Mouse (Mus musculus): ENCODE data around the gene Gopc. TPM values are rescaled to one million over a fixed set of nuclear protein-coding genes. Genes with fewer than 3 reads are reported as not detected.
"Not testable (repeated sequence)": the region's sequence is repeated elsewhere in the genome, so short reads cannot be mapped to it uniquely, and the experiment has no call there.

Gopc gene
- polyA plus RNA-seq, 1 experiment from 2014 or later = 15.9 TPM

DNA sequence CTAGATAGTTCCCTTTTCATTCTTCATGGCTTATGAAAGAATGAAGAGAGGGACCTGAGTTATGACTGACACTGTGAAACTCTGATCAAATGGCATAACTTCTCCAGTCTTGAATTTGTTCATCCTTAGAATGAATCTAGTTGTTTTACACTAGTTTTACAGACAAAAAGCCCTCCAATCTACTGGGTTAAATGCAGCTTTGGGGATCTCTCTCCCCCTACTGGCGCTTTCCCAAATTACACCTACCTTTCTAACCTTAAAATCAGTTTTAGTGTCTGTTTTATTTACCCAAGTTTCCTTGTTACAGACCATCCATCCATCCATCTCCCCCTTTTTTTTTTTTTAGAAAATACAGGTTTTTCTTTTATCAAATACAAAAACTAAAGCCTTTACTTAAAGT lies 50.9 kb downstream of the Gopc start:
- Histone ChIP-seq H3K9ac (ENCODE audit: low read depth, low read length) (no peak overlapping the region), H3K27me3 (replicated peaks; ENCODE audit: control insufficient read depth, insufficient read depth, low read length) (no peaks in the 10 kb centered on the region), H3K9me3 (ENCODE audit: control insufficient read depth, low read length) (no peaks in the 10 kb centered on the region), H3K4me2 (ENCODE audit: low read depth, low read length) (no peak overlapping the region), H3K4me3 (ENCODE audit: low read length) (no peak overlapping the region), H3K36me3 (ENCODE audit: control insufficient read depth, insufficient read depth, low read length) (no peaks in the 10 kb centered on the region), H3K4me1 (ENCODE audit: control insufficient read depth, insufficient read depth, low read length) (no peaks in the 10 kb centered on the region), H3K27ac (ENCODE audit: low read length) (no peak overlapping the region)
- ATAC-seq = no peak
- 0% methylated on average over 1 of the region's 1 CpGs for WGBS

DNA sequence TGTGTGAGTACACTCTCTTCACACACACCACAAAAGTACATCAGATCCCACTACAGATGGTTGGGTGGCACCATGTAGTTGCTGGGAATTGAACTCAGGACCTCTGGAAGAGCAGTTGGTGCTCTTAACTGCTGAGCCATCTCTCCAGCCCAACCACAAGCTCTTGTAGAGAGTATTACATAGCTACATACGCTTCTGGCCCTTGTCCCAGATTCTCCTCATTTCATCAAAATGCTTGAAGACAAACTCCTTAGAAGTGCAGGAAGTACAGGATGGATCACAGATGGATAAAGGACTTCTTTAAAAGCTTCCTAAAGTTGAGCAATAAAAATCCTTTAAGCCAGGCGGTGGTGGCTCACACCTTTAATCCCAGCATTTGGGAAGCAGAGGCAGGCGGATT lies 60.0 kb downstream of the Gopc start:
- Histone ChIP-seq H3K9ac (ENCODE audit: low read depth, low read length) (no peak overlapping the region), H3K4me3 (ENCODE audit: low read length) (no peak overlapping the region), H3K4me2 (ENCODE audit: low read depth, low read length) (no peak overlapping the region), H3K4me1 (ENCODE audit: control insufficient read depth, insufficient read depth, low read length) (no peaks in the 10 kb centered on the region), H3K36me3 (ENCODE audit: control insufficient read depth, insufficient read depth, low read length) (no peaks in the 10 kb centered on the region), H3K27ac (ENCODE audit: low read length) (no peak overlapping the region), H3K9me3 (ENCODE audit: control insufficient read depth, low read length) (no peaks in the 10 kb centered on the region), H3K27me3 (replicated peaks; ENCODE audit: control insufficient read depth, insufficient read depth, low read length) (no peaks in the 10 kb centered on the region)
- WGBS = 87% methylated on average over 3 of the region's 3 CpGs
- ATAC-seq = no peak

DNA sequence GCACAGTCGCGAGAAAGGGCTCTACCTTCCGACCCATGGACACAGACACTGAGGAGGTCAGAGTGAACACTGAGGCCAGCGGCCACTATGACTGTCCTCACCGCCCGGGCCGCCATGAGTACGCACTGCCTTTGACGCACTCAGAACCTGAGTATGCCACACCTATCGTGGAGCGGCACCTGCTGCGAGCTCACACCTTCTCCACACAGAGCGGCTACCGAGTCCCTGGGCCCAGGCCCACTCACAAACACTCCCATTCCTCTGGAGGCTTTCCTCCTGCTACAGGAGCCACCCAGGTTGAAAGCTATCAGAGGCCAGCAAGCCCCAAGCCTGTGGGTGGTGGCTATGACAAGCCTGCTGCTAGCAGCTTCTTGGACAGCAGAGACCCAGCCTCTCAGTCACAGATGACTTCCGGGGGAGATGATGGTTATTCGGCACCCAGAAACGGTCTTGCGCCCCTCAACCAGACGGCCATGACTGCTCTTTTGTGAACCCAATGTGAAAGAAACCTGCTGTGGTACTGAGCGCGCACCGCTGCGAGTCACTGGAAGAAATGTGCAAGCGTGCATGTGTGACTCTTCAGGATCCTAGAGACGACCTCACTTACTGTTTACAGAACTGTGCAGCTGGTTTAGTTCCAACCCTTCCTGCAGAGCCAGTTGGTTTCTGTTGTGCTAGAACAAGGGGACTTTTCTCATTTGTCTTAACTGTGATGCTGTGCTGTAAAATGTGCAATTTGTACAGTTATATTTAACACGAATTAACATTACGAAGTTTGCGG lies 62.2 kb downstream of the Gopc start:
- H3K9me3 ChIP-seq (ENCODE audit: control insufficient read depth, low read length) = no peaks in the 10 kb centered on the region
- no peaks in the 10 kb centered on the region for H3K27me3 ChIP-seq (replicated peaks; ENCODE audit: control insufficient read depth, insufficient read depth, low read length)
- H3K4me3 ChIP-seq (ENCODE audit: low read length) = no peak overlapping the region
- peak; percentile 58; the same call in 1 of the 2 replicates for ATAC-seq
- H3K27ac ChIP-seq (ENCODE audit: low read length) = no peak overlapping the region
- H3K9ac ChIP-seq (ENCODE audit: low read depth, low read length) = no peak overlapping the region
- H3K4me2 ChIP-seq (ENCODE audit: low read depth, low read length) = no peak overlapping the region
- no peaks in the 10 kb centered on the region for H3K4me1 ChIP-seq (ENCODE audit: control insufficient read depth, insufficient read depth, low read length)
- H3K36me3 ChIP-seq (ENCODE audit: control insufficient read depth, insufficient read depth, low read length) = no peaks in the 10 kb centered on the region
- 82% methylated on average over 28 of the region's 28 CpGs for WGBS

DNA sequence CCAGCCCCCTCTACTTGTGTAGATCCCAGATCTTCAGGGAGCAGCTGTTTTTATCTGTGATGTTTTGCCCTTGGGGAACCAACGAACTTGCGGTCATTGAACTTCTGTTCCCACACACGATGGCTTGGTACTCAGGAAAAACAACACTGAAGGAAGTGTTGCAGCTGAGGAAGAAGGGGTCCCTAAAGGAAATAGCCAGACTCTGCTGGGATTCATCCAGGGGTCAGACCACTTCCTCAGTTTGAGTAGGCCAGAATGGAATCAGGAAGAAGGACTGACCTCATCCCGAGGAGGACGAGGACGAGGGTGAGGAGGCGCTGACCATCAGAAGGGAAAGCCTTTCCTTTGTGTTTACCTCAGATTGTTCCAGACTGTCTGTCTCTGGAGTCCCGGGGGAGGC lies 72.7 kb downstream of the Gopc start:
- Histone ChIP-seq H3K27ac (ENCODE audit: low read length) (no peak overlapping the region), H3K4me3 (ENCODE audit: low read length) (no peak overlapping the region), H3K9me3 (ENCODE audit: control insufficient read depth, low read length) (no peaks in the 10 kb centered on the region), H3K4me1 (ENCODE audit: control insufficient read depth, insufficient read depth, low read length) (no peaks in the 10 kb centered on the region), H3K4me2 (ENCODE audit: low read depth, low read length) (no peak overlapping the region), H3K27me3 (replicated peaks; ENCODE audit: control insufficient read depth, insufficient read depth, low read length) (no peaks in the 10 kb centered on the region), H3K9ac (ENCODE audit: low read depth, low read length) (no peak overlapping the region), H3K36me3 (ENCODE audit: control insufficient read depth, insufficient read depth, low read length) (peaks cover 17% of the 10 kb centered on the region)
- ATAC-seq = peak; percentile 70
- 69% methylated on average over 8 of the region's 8 CpGs for WGBS

DNA sequence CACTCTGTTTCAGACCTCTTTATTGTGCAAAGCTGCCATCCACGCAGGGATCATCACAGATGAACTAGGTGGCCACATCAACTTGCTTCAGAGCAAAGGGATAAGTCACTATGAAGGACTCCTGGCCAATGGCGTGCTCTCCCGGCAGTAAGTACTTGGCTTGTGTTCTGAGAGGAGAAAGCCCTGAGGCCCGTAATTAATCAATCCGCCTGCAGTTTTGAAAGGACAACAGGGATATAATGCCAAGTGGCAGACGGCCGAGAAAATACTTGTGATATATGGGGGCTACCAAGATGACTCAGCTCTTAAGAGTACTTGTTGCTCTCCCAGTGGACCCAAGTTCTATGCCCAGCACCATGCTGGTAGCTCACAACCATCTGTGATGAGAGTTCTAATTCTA lies 77.3 kb downstream of the Gopc start:
- WGBS = 80% methylated on average over 7 of the region's 7 CpGs
- ATAC-seq = no peak
- H3K9ac ChIP-seq (ENCODE audit: low read depth, low read length) = no peak overlapping the region
- no peaks in the 10 kb centered on the region for H3K4me1 ChIP-seq (ENCODE audit: control insufficient read depth, insufficient read depth, low read length)
- H3K4me2 ChIP-seq (ENCODE audit: low read depth, low read length) = no peak overlapping the region
- 0 out of 2 replicates have a peak, but pooled peaks cover 3% of the 10 kb centered on the region for H3K36me3 ChIP-seq (ENCODE audit: control insufficient read depth, insufficient read depth, low read length)
- no peaks in the 10 kb centered on the region for H3K27me3 ChIP-seq (replicated peaks; ENCODE audit: control insufficient read depth, insufficient read depth, low read length)
- H3K27ac ChIP-seq (ENCODE audit: low read length) = no peak overlapping the region
- no peak overlapping the region for H3K4me3 ChIP-seq (ENCODE audit: low read length)
- no peaks in the 10 kb centered on the region for H3K9me3 ChIP-seq (ENCODE audit: control insufficient read depth, low read length)

DNA sequence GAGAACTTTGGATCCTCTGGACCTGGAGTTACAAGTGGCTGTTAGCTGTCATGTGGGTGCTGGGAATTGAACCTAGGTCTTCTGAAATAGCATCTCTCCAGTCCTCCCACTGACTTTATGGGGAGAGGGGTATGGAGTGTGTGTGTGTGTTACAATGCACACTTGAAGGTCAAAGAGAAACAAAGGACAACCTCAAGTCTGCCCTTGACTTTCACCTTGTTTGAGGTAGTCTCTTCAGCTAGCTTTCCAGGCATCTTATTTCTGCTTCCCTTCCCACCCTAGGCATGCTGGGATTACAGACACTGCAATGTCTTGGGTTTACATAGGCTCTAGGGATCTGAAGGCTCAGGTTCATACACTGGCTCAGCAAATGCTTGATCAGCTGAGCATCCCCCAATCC lies 79.7 kb downstream of the Gopc start:
- Histone ChIP-seq H3K36me3 (ENCODE audit: control insufficient read depth, insufficient read depth, low read length) (0 out of 2 replicates have a peak, but pooled peaks cover 3% of the 10 kb centered on the region), H3K4me3 (ENCODE audit: low read length) (no peak overlapping the region), H3K9me3 (ENCODE audit: control insufficient read depth, low read length) (no peaks in the 10 kb centered on the region), H3K27ac (ENCODE audit: low read length) (no peak overlapping the region), H3K4me2 (ENCODE audit: low read depth, low read length) (no peak overlapping the region), H3K27me3 (replicated peaks; ENCODE audit: control insufficient read depth, insufficient read depth, low read length) (no peaks in the 10 kb centered on the region), H3K4me1 (ENCODE audit: control insufficient read depth, insufficient read depth, low read length) (no peaks in the 10 kb centered on the region), H3K9ac (ENCODE audit: low read depth, low read length) (no peak overlapping the region)
- ATAC-seq = no peak

DNA sequence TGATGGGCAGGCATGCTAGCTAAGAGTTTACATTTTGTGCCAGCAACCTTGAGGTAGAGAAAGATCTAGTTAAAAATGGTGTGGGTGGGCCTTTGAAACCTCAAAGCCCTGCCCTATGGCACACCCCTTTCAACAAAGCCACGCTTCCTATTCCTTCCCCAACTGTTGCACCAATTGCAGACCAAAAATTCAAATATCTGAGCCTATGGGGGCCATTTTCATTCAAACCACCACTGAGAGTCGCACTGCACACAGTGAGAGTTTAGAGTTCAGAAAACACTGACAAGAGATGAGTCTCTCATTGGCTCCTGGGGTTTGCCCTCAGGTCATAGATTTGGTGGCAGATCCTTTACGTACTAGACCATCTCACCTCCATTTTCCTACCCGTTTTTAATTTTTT lies 80.2 kb downstream of the Gopc start:
- no peak overlapping the region for H3K27ac ChIP-seq (ENCODE audit: low read length)
- no peak overlapping the region for H3K9ac ChIP-seq (ENCODE audit: low read depth, low read length)
- no peak overlapping the region for H3K4me2 ChIP-seq (ENCODE audit: low read depth, low read length)
- WGBS = 94% methylated on average over 4 of the region's 4 CpGs
- H3K9me3 ChIP-seq (ENCODE audit: control insufficient read depth, low read length) = no peaks in the 10 kb centered on the region
- H3K4me1 ChIP-seq (ENCODE audit: control insufficient read depth, insufficient read depth, low read length) = no peaks in the 10 kb centered on the region
- no peak overlapping the region for H3K4me3 ChIP-seq (ENCODE audit: low read length)
- H3K27me3 ChIP-seq (replicated peaks; ENCODE audit: control insufficient read depth, insufficient read depth, low read length) = no peaks in the 10 kb centered on the region
- no peak for ATAC-seq
- H3K36me3 ChIP-seq (ENCODE audit: control insufficient read depth, insufficient read depth, low read length) = 0 out of 2 replicates have a peak, but pooled peaks cover 3% of the 10 kb centered on the region

DNA sequence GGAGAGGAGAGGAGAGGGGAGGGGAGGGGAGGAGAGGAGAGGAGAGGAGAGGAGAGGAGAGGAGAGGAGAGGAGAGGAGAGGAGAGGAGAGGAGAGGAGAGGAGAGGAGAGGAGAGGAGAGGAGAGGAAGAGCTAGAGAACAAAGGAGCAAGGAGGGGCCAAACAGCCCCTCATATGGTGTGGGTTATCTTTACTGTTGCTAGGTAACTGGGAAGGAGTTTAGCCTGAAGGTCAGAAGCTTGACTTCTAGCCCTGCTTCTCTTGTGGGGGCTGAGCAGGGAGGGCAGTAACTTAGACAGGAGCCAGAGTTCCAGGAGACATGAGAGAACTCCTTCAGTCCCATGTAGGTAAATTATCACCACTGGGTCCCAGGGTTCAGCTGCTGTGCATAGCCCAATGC lies 83.4 kb downstream of the Gopc start:
- H3K9me3 ChIP-seq (ENCODE audit: control insufficient read depth, low read length); H3K4me1 ChIP-seq (ENCODE audit: control insufficient read depth, insufficient read depth, low read length); H3K27me3 ChIP-seq (replicated peaks; ENCODE audit: control insufficient read depth, insufficient read depth, low read length); H3K36me3 ChIP-seq (ENCODE audit: control insufficient read depth, insufficient read depth, low read length); H3K4me2 ChIP-seq (ENCODE audit: low read depth, low read length); ATAC-seq; H3K27ac ChIP-seq (ENCODE audit: low read length); H3K4me3 ChIP-seq (ENCODE audit: low read length); H3K9ac ChIP-seq (ENCODE audit: low read depth, low read length): not testable (repeated sequence)

DNA sequence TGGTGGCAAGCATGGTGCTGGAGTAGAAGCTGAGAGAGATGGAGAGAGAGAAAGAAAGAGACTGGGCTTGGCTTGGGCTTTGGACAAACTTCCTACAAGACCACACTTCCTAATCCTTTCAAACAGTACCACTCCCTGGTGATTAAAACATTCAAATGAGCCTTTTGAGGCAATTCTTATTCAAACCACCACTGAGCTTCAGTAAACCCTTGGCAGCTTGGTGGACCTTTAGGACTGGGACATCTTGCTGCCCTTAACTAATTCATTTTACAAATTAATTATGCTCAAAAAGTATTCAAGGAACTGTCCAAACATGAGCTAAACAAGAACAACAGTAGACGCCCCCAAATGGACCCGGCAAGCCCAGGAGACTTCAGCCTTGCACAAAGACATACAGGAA lies 86.0 kb downstream of the Gopc start:
- no peaks in the 10 kb centered on the region for H3K36me3 ChIP-seq (ENCODE audit: control insufficient read depth, insufficient read depth, low read length)
- no peak overlapping the region for H3K4me3 ChIP-seq (ENCODE audit: low read length)
- H3K27ac ChIP-seq (ENCODE audit: low read length) = no peak overlapping the region
- H3K9ac ChIP-seq (ENCODE audit: low read depth, low read length) = no peak overlapping the region
- ATAC-seq = no peak
- H3K4me1 ChIP-seq (ENCODE audit: control insufficient read depth, insufficient read depth, low read length) = no peaks in the 10 kb centered on the region
- H3K4me2 ChIP-seq (ENCODE audit: low read depth, low read length) = no peak overlapping the region
- H3K9me3 ChIP-seq (ENCODE audit: control insufficient read depth, low read length) = no peaks in the 10 kb centered on the region
- WGBS = 89% methylated on average over 2 of the region's 2 CpGs
- H3K27me3 ChIP-seq (replicated peaks; ENCODE audit: control insufficient read depth, insufficient read depth, low read length) = no peaks in the 10 kb centered on the region

All from intestine, embryonic 16.5 days (tissue).